Mouse (Mus musculus): ENCODE measurements around the gene Cks1brt. TPM values are rescaled to one million over a fixed set of nuclear protein-coding genes. Genes with fewer than 3 reads are reported as not detected.

Cks1brt gene
- not detected for polyA plus RNA-seq (2017; shearing (Covaris generic))

GRCm38 (mm10) chr8:85151624-85152023, at the start of gene Cks1brt:
TSS of gene Cks1brt (plus strand) at chr8:85151924.

DNA sequence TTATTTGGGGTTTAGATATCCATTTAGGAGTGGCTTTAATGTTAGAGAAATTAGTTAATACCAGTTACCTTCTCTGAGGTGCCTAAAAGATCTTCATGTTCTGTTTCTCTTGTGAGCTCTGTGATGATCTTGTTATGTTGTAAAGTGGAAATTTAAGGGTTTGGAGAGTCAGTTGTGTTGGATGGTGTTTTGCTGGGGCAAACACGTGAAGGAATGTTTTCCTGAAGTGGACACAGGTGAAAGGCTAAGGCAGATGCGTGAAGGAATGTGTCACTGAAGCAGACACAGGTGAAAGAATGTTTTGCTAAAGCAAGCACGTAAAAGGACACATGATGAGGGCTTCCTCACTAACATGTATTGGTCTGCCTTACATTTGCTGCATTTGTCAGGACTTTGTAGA, 28.7 kb upstream of the Cks1brt start, which contains the start of gene Zfp791:
Gene Zfp791, minus strand, starts transcription at position 101 of the 400 bp plus-strand sequence.

Other genes with a start within 250 kb of the Cks1brt start
- gene Klf1, start 250.0 kb upstream of the Cks1brt start, polyA plus RNA-seq (2017; shearing (Covaris generic)): 0.32 TPM
- gene Dnase2a, start 243.4 kb upstream of the Cks1brt start, polyA plus RNA-seq (2017; shearing (Covaris generic)): 21.8 TPM
- gene Mast1, start 214.6 kb upstream of the Cks1brt start, polyA plus RNA-seq (2017; shearing (Covaris generic)): 1.5 TPM
- 0.24 TPM for gene Rtbdn, start 204.9 kb upstream of the Cks1brt start, polyA plus RNA-seq (2017; shearing (Covaris generic))
- not detected for gene Gm49661, start 182.5 kb upstream of the Cks1brt start, polyA plus RNA-seq (2017; shearing (Covaris generic))
- gene Prdx2, start 182.3 kb upstream of the Cks1brt start, polyA plus RNA-seq (2017; shearing (Covaris generic)): 247 TPM
- gene Rnaseh2a, start 182.2 kb upstream of the Cks1brt start, polyA plus RNA-seq (2017; shearing (Covaris generic)): 101 TPM
- 568 TPM for gene Junb, start 173.2 kb upstream of the Cks1brt start, polyA plus RNA-seq (2017; shearing (Covaris generic))
- gene Hook2, start 161.3 kb upstream of the Cks1brt start, polyA plus RNA-seq (2017; shearing (Covaris generic)): 10.4 TPM
- gene Best2, start 137.4 kb upstream of the Cks1brt start, polyA plus RNA-seq (2017; shearing (Covaris generic)): not detected
- 40.2 TPM for gene Asna1, start 126.6 kb upstream of the Cks1brt start, polyA plus RNA-seq (2017; shearing (Covaris generic))
- 202 TPM for gene Trir, start 125.1 kb upstream of the Cks1brt start, polyA plus RNA-seq (2017; shearing (Covaris generic))
- gene Tnpo2, start 115.0 kb upstream of the Cks1brt start, polyA plus RNA-seq (2017; shearing (Covaris generic)): 49.4 TPM
- 9.1 TPM for gene Fbxw9, start 91.9 kb upstream of the Cks1brt start, polyA plus RNA-seq (2017; shearing (Covaris generic))
- gene Gm5741, start 83.9 kb upstream of the Cks1brt start, polyA plus RNA-seq (2017; shearing (Covaris generic)): 2.4 TPM
- gene Dhps, start 80.2 kb upstream of the Cks1brt start, polyA plus RNA-seq (2017; shearing (Covaris generic)): 82.7 TPM
- 178 TPM for gene Wdr83os, start 71.2 kb upstream of the Cks1brt start, polyA plus RNA-seq (2017; shearing (Covaris generic))
- gene Wdr83, start 70.6 kb upstream of the Cks1brt start, polyA plus RNA-seq (2017; shearing (Covaris generic)): 40.6 TPM
- gene Man2b1, start 68.7 kb upstream of the Cks1brt start, polyA plus RNA-seq (2017; shearing (Covaris generic)): 177 TPM
- not detected for gene Zfp791, start 28.8 kb upstream of the Cks1brt start, polyA plus RNA-seq (2017; shearing (Covaris generic))
- gene Olfr371, start 74.1 kb downstream of the Cks1brt start, polyA plus RNA-seq (2017; shearing (Covaris generic)): not detected
- gene Orc6, start 147.7 kb downstream of the Cks1brt start, polyA plus RNA-seq (2017; shearing (Covaris generic)): 25.7 TPM
- 131 TPM for gene Vps35, start 147.9 kb downstream of the Cks1brt start, polyA plus RNA-seq (2017; shearing (Covaris generic))
- gene Mylk3, start 234.4 kb downstream of the Cks1brt start, polyA plus RNA-seq (2017; shearing (Covaris generic)): not detected